Mouse (Mus musculus) E14TG2a.4 (cell line): ENCODE measurements around the gene Hat1.

ENCODE experiments used
- H3K27me3 ChIP-seq: 2 replicates; pipeline ENCODE4 v1.6.1; 2014; ENCODE audit warnings: low read length, control low read depth; ENCODE audit not compliant: insufficient read depth
- H3K36me3 ChIP-seq: 2 replicates; pipeline ENCODE4 v1.6.1; 2014; ENCODE audit warnings: low read length, control low read depth; ENCODE audit not compliant: insufficient read depth
- H3K4me1 ChIP-seq: replicated peaks from 2 replicates; pipeline ENCODE4 v1.6.1; 2014; ENCODE audit warnings: low read depth, low read length, control low read depth
- H3K4me3 ChIP-seq: replicated peaks from 2 replicates; pipeline ENCODE4 v1.5.1; 2014; ENCODE audit warnings: mild to moderate bottlenecking, low read length
- H3K9me3 ChIP-seq: 2 replicates; pipeline ENCODE4 v1.6.1; 2014; ENCODE audit warnings: low read length, control low read depth
- CTCF ChIP-seq: conservative IDR thresholded peaks from 2 replicates; pipeline ENCODE4 v1.5.1; 2014; ENCODE audit warnings: low read length
- NANOG ChIP-seq: IDR thresholded peaks from 2 replicates; pipeline ENCODE4 v1.6.1; 2014; ENCODE audit warnings: borderline replicate concordance, low read length, mixed read lengths
- POU5F1 ChIP-seq: IDR thresholded peaks from 2 replicates; pipeline ENCODE4 v1.6.1; 2014; ENCODE audit warnings: low read length, borderline replicate concordance

The Hat1 gene

GRCm38 (mm10) chr2:71449604-71450003 is 60.8 kb downstream of the Hat1 start:
- Histone ChIP-seq H3K4me3 (no peak overlapping the region), H3K27me3 (peaks cover 38% of the 10 kb centered on the region)
- TF ChIP-seq CTCF = peak; percentile 22
- TF ChIP-seq POU5F1 = no peak

GRCm38 (mm10) chr2:71451761-71452160 is 63.0 kb downstream of the Hat1 start:
- no peaks in the 10 kb centered on the region for H3K36me3 ChIP-seq
- no peak for TF ChIP-seq NANOG
- TF ChIP-seq CTCF = no peak
- no peak for TF ChIP-seq POU5F1
- peaks cover 22% of the 10 kb centered on the region for H3K4me1 ChIP-seq
- no peak overlapping the region for H3K4me3 ChIP-seq
- H3K27me3 ChIP-seq = peaks cover 32% of the 10 kb centered on the region
- H3K9me3 ChIP-seq = no peaks in the 10 kb centered on the region

More at GRCm38 (mm10) chr2:71449604-71450003, 60.8 kb downstream of the Hat1 start:
- Histone ChIP-seq H3K4me1 (peaks cover 19% of the 10 kb centered on the region), H3K9me3 (no peaks in the 10 kb centered on the region), H3K36me3 (no peaks in the 10 kb centered on the region)

DNA sequence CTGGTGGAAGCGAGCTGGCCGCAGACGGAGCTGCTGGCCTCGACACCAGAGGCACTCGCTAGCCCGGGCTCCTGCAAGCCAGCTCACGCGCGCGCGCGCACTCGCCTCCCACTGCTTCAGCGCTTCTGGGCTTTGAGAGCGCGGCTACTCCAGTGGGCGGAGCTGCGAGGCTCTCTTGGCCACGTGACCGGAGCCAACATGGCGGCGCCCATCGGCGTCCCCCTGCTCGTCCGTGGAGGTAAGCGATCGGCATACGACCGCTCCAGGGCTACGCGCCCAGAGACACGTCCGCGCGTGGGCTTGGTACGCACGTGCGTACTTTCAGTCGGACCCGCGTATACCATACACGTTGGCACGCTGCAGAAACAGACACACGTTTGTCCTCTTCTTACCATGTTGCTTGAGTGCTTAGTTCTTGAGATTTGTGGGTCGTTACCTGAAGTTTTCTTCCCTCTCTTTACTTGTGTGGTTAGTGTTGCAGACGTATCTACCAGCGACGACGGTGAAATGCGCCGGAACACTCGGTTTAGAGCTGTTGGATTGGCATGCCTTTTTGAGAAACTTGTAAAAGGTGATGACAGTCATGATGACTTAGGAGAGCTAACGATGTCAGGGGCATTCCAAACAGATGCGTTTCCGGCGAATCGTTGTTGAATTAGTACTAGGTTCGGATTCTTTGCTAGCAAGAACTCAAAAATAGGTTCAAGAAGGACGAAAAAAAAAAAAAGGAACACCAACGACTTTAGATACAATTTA is 64.6 kb downstream of the Hat1 start, which contains the start of gene Metap1d:
Gene Metap1d, plus strand, starts transcription at position 116 of the 756 bp plus-strand sequence.
- TF ChIP-seq POU5F1 = no peak
- TF ChIP-seq CTCF = no peak
- TF ChIP-seq NANOG = no peak
- Histone ChIP-seq H3K36me3 (no peaks in the 10 kb centered on the region), H3K4me1 (peaks cover 23% of the 10 kb centered on the region), H3K27me3 (peaks cover 22% of the 10 kb centered on the region), H3K9me3 (no peaks in the 10 kb centered on the region), H3K4me3 (peak within 1 kb of the TSS; percentile 86)

GRCm38 (mm10) chr2:71453917-71454260 is 65.1 kb downstream of the Hat1 start:
- Histone ChIP-seq H3K4me1 (peaks cover 28% of the 10 kb centered on the region), H3K27me3 (peaks cover 18% of the 10 kb centered on the region), H3K36me3 (no peaks in the 10 kb centered on the region), H3K9me3 (no peaks in the 10 kb centered on the region), H3K4me3 (peak overlapping the region; percentile 86)
- no peak for TF ChIP-seq NANOG
- TF ChIP-seq CTCF = no peak
- no peak for TF ChIP-seq POU5F1

DNA sequence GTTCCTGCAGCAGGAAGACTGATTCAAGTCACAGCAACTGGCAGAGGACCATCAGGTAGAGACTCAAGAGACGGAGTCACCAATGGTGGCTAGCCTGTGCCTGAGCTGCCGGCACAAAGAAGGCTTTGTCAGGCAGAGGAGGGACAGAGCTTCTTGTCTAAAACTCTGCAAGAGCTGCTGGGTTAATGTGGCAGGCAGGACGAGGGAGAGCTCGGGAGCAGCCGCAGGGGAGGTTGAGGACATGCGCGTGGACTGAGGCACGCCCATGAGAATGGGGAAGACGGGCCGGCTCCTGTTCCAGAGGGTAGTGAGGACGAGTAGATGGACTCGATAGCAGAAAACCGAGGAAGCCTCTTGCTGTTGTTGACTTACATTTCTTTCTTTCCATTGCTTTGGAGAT is 69.9 kb downstream of the Hat1 start:
- Histone ChIP-seq H3K4me1 (peaks cover 40% of the 10 kb centered on the region), H3K9me3 (no peaks in the 10 kb centered on the region), H3K4me3 (no peak overlapping the region), H3K27me3 (peaks cover 2% of the 10 kb centered on the region; the same call in 1 of the 2 replicates), H3K36me3 (peaks cover 10% of the 10 kb centered on the region)
- TF ChIP-seq NANOG = no peak
- no peak for TF ChIP-seq CTCF
- TF ChIP-seq POU5F1 = no peak

GRCm38 (mm10) chr2:71459659-71460058 is 70.9 kb downstream of the Hat1 start:
- TF ChIP-seq NANOG = no peak
- TF ChIP-seq CTCF = no peak
- TF ChIP-seq POU5F1 = no peak
- Histone ChIP-seq H3K4me1 (peaks cover 35% of the 10 kb centered on the region), H3K4me3 (no peak overlapping the region), H3K9me3 (no peaks in the 10 kb centered on the region), H3K27me3 (peaks cover 2% of the 10 kb centered on the region; the same call in 1 of the 2 replicates), H3K36me3 (peaks cover 10% of the 10 kb centered on the region)

DNA sequence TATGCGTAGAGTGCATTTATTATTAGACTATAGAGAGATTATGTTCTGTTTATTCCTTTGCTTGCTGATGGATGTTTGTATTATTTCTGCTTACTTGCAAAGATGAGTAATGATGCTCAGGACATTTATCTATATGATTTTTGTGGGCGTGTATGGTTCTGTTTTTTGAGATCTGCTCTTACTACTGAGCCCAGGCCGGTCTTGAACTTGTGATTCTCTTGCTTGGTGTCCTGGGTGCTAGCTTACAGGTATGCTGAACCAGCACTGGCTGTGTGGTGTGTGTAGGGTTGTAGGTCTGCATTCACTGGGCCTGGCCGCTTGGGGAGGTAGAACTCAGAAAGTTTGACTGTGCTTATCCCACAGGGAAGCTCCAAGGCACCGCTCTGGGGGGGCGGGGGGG is 72.4 kb downstream of the Hat1 start:
- Histone ChIP-seq H3K9me3 (no peaks in the 10 kb centered on the region), H3K4me1 (peaks cover 35% of the 10 kb centered on the region), H3K36me3 (peaks cover 10% of the 10 kb centered on the region), H3K4me3 (no peak overlapping the region), H3K27me3 (peaks cover 2% of the 10 kb centered on the region; the same call in 1 of the 2 replicates)
- TF ChIP-seq NANOG (no peak), CTCF (no peak), POU5F1 (no peak)

GRCm38 (mm10) chr2:71461589-71461988 is 72.8 kb downstream of the Hat1 start:
- Histone ChIP-seq H3K36me3 (peaks cover 10% of the 10 kb centered on the region), H3K4me1 (peaks cover 32% of the 10 kb centered on the region), H3K9me3 (no peaks in the 10 kb centered on the region), H3K27me3 (peaks cover 2% of the 10 kb centered on the region; the same call in 1 of the 2 replicates), H3K4me3 (no peak overlapping the region)
- TF ChIP-seq NANOG = no peak

- TF ChIP-seq CTCF = no peak
- no peak for TF ChIP-seq POU5F1
- TF ChIP-seq NANOG = no peak
- H3K9me3 ChIP-seq = no peaks in the 10 kb centered on the region
- H3K27me3 ChIP-seq = peaks cover 2% of the 10 kb centered on the region; the same call in 1 of the 2 replicates
These were observed 73.3 kb downstream of the Hat1 start for GRCm38 (mm10) chr2:71462066-71462465.

More at GRCm38 (mm10) chr2:71462066-71462465, 73.3 kb downstream of the Hat1 start:
- Histone ChIP-seq H3K36me3 (peaks cover 15% of the 10 kb centered on the region), H3K4me3 (no peak overlapping the region), H3K4me1 (peaks cover 31% of the 10 kb centered on the region)
